Mouse (Mus musculus) large intestine, adult 2 months (tissue): ENCODE data around the gene Aff3. TPM values are rescaled to one million over a fixed set of nuclear protein-coding genes. Genes with fewer than 3 reads are reported as not detected.

Experiments used
- DNase-seq: peaks from one replicate; pipeline ENCODE4 v3.0.0-alpha.2; 2012; ENCODE audit warnings: low read depth, low spot score
- WGBS: fragments of 180-500 bp; shearing (Covaris S2); methylation state at CpG from one replicate; pipeline ENCODE4 v1.1.7; 2018; 5-methylcytosine and 5-hydroxymethylcytosine counted together
- polyA plus RNA-seq: library from polyadenylated mRNA; depleted of rRNA; stranded (reverse); fragments of >200 nt; gene quantifications from 2 replicates; pipeline ENCODE4 v1.2.3, GENCODE M21; 2012

The Aff3 gene
- polyA plus RNA-seq, 1 experiment = 1.4 TPM

GRCm38 (mm10) chr1:38377930-38378329 is 286.8 kb downstream of the Aff3 start:
- WGBS = 80% methylated on average over 3 of the region's 3 CpGs

GRCm38 (mm10) chr1:38369166-38369565 is 295.6 kb downstream of the Aff3 start:
- DNase-seq = no peak
- 68% methylated on average over 8 of the region's 8 CpGs for WGBS

More at GRCm38 (mm10) chr1:38377930-38378329, 286.8 kb downstream of the Aff3 start:
- no peak for DNase-seq

GRCm38 (mm10) chr1:38368081-38368689 is 296.6 kb downstream of the Aff3 start:
- 79% methylated on average over 6 of the region's 6 CpGs for WGBS
- no peak for DNase-seq

- DNase-seq = no peak
- 94% methylated on average over 14 of the region's 14 CpGs for WGBS
Measured at GRCm38 (mm10) chr1:38367404-38368080, 297.2 kb downstream of the Aff3 start.

GRCm38 (mm10) chr1:38363856-38364255 is 300.9 kb downstream of the Aff3 start:
- WGBS = 78% methylated on average over 2 of the region's 2 CpGs
- no peak for DNase-seq

- DNase-seq = no peak
- 89% methylated on average over 3 of the region's 3 CpGs for WGBS
Measured at GRCm38 (mm10) chr1:38362275-38362674, 302.5 kb downstream of the Aff3 start.

- no peak for DNase-seq
- 48% methylated on average over 26 of the region's 26 CpGs for WGBS
Measured at GRCm38 (mm10) chr1:38358797-38359349, 305.9 kb downstream of the Aff3 start.

GRCm38 (mm10) chr1:38357933-38358796 is 306.6 kb downstream of the Aff3 start:
- WGBS = 13% methylated on average over 10 of the region's 10 CpGs
- DNase-seq = no peak

GRCm38 (mm10) chr1:38354585-38354984 is 310.2 kb downstream of the Aff3 start:
- DNase-seq = no peak
- 38% methylated on average over 4 of the region's 4 CpGs for WGBS

GRCm38 (mm10) chr1:38347346-38347745 is 317.4 kb downstream of the Aff3 start:
- 76% methylated on average over 4 of the region's 4 CpGs for WGBS
- no peak for DNase-seq

- 74% methylated on average over 7 of the region's 7 CpGs for WGBS
- no peak for DNase-seq
Measured at GRCm38 (mm10) chr1:38334206-38334605, 330.5 kb downstream of the Aff3 start.

- DNase-seq = no peak
- 86% methylated on average over 5 of the region's 5 CpGs for WGBS
Measured at GRCm38 (mm10) chr1:38332919-38333318, 331.8 kb downstream of the Aff3 start.

GRCm38 (mm10) chr1:38324206-38324605 is 340.5 kb downstream of the Aff3 start:
- no peak for DNase-seq
- 88% methylated on average over 5 of the region's 5 CpGs for WGBS

- WGBS = 88% methylated on average over 8 of the region's 8 CpGs
- no peak for DNase-seq
Measured at GRCm38 (mm10) chr1:38321861-38322260, 342.9 kb downstream of the Aff3 start.

GRCm38 (mm10) chr1:38320971-38321305 is 343.8 kb downstream of the Aff3 start:
- 78% methylated on average over 2 of the region's 2 CpGs for WGBS

GRCm38 (mm10) chr1:38320126-38320970 is 344.4 kb downstream of the Aff3 start:
- 63% methylated on average over 16 of the region's 16 CpGs for WGBS
- no peak for DNase-seq

More at GRCm38 (mm10) chr1:38320971-38321305, 343.8 kb downstream of the Aff3 start:
- DNase-seq = no peak

GRCm38 (mm10) chr1:38318614-38319013 is 346.1 kb downstream of the Aff3 start:
- WGBS = 65% methylated on average over 2 of the region's 2 CpGs

GRCm38 (mm10) chr1:38315992-38316391 is 348.8 kb downstream of the Aff3 start:
- 82% methylated on average over 4 of the region's 4 CpGs for WGBS
- DNase-seq = no peak

More at GRCm38 (mm10) chr1:38318614-38319013, 346.1 kb downstream of the Aff3 start:
- no peak for DNase-seq

GRCm38 (mm10) chr1:38310496-38310895 is 354.3 kb downstream of the Aff3 start:
- 93% methylated on average over 8 of the region's 8 CpGs for WGBS
- no peak for DNase-seq
